Mouse (Mus musculus) heart, embryonic 16.5 days (tissue): ENCODE measurements around the gene Eid2. TPM values are rescaled to one million over a fixed set of nuclear protein-coding genes. Genes with fewer than 3 reads are reported as not detected.

Experiments used
- ATAC-seq: fragments of 200-750 bp; cut with Nextera tagmentation; replicated peaks from 2 replicates; pipeline ENCODE4 v1.8.0; 2017; ENCODE audit warnings: moderate number of reproducible peaks; ENCODE audit not compliant: insufficient read depth, low FRiP score; ENCODE audit errors: extremely low read depth
- H3K27ac ChIP-seq: fragments of 300-500 bp; sonication (generic); 2 replicates; pipeline ENCODE4 v1.5.1; 2014; ENCODE audit warnings: mild to moderate bottlenecking, low read length, control low read depth, moderate library complexity
- H3K27me3 ChIP-seq: fragments of 300-500 bp; sonication (generic); 2 replicates; pipeline ENCODE4 v1.6.1; 2014; ENCODE audit warnings: low read length, mixed read lengths; ENCODE audit not compliant: control insufficient read depth, insufficient read depth
- H3K36me3 ChIP-seq: fragments of 300-500 bp; sonication (generic); 2 replicates; pipeline ENCODE4 v1.6.1; 2014; ENCODE audit not compliant: control insufficient read depth, insufficient read depth
- H3K4me1 ChIP-seq: fragments of 300-500 bp; sonication (generic); 2 replicates; pipeline ENCODE4 v1.6.1; 2014; ENCODE audit warnings: low read length, mixed read lengths; ENCODE audit not compliant: control insufficient read depth, insufficient read depth
- H3K4me2 ChIP-seq: fragments of 300-500 bp; sonication (generic); 2 replicates; pipeline ENCODE4 v1.6.1; 2014; ENCODE audit warnings: low read depth, mild to moderate bottlenecking, control low read depth, low read length
- H3K4me3 ChIP-seq: fragments of 300-500 bp; sonication (generic); 2 replicates; pipeline ENCODE4 v1.5.1; 2014; ENCODE audit warnings: mild to moderate bottlenecking, control low read depth, low read length
- H3K9ac ChIP-seq: fragments of 300-500 bp; sonication (generic); 2 replicates; pipeline ENCODE4 v1.6.1; 2014; ENCODE audit warnings: low read length, control low read depth
- H3K9me3 ChIP-seq: fragments of 300-500 bp; sonication (generic); replicated peaks from 2 replicates; pipeline ENCODE4 v1.6.1; 2016; ENCODE audit warnings: low read length; ENCODE audit not compliant: control insufficient read depth
- WGBS: fragments of 180-500 bp; shearing (Covaris S2); extraction: QIAGEN DNeasy Blood & Tissue Kit; methylation state at CpG from one replicate; pipeline ENCODE4 v1.1.7; 2014; 5-methylcytosine and 5-hydroxymethylcytosine counted together
- polyA plus RNA-seq: library from polyadenylated mRNA; unstranded; fragments of >200 nt; fragmentation: Nextera tagmentation; extraction: Ambion mirVana; gene quantifications from 2 replicates; pipeline ENCODE4 v1.2.1, GENCODE M21; 2015

The Eid2 gene
- polyA plus RNA-seq, 1 experiment from 2014 or later, result 0.68 TPM

- Histone ChIP-seq H3K4me2 (peak overlapping the region; percentile 88), H3K36me3 (no peaks in the 10 kb centered on the region), H3K9ac (peak overlapping the region; percentile 99), H3K9me3 (no peaks in the 10 kb centered on the region), H3K4me3 (peak overlapping the region; percentile 83), H3K27me3 (no peaks in the 10 kb centered on the region), H3K4me1 (no peaks in the 10 kb centered on the region; the same call in 1 of the 2 replicates), H3K27ac (no peak overlapping the region)
- ATAC-seq, result no peak
- 83% methylated on average over 7 of the region's 7 CpGs for WGBS
Observed at GRCm38 (mm10) chr7:28278279-28278652, 10.6 kb downstream of the Eid2 start.

GRCm38 (mm10) chr7:28280630-28281029 lies 12.9 kb downstream of the Eid2 start:
- Histone ChIP-seq H3K36me3 (no peaks in the 10 kb centered on the region), H3K9ac (no peak overlapping the region), H3K4me3 (no peak overlapping the region), H3K27me3 (no peaks in the 10 kb centered on the region), H3K27ac (no peak overlapping the region), H3K4me2 (no peak overlapping the region), H3K9me3 (no peaks in the 10 kb centered on the region), H3K4me1 (no peaks in the 10 kb centered on the region; the same call in 1 of the 2 replicates)
- ATAC-seq, result no peak
- 72% methylated on average over 7 of the region's 7 CpGs for WGBS

- WGBS, result 2% methylated on average over 18 of the region's 18 CpGs
- H3K36me3 ChIP-seq, result no peaks in the 10 kb centered on the region
- H3K27ac ChIP-seq, result no peak overlapping the region
- 0 out of 2 replicates have a peak, but pooled peaks cover 3% of the 10 kb centered on the region for H3K9me3 ChIP-seq
- peaks cover 11% of the 10 kb centered on the region for H3K4me1 ChIP-seq
- peak overlapping the region; percentile 58 for H3K4me2 ChIP-seq
- H3K27me3 ChIP-seq, result peaks cover 64% of the 10 kb centered on the region
- ATAC-seq, result no peak
- no peak overlapping the region for H3K9ac ChIP-seq
- peak overlapping the region; percentile 28 for H3K4me3 ChIP-seq
Observed at GRCm38 (mm10) chr7:28290165-28290564, 22.5 kb downstream of the Eid2 start.

- H3K4me1 ChIP-seq, result peaks cover 11% of the 10 kb centered on the region
- WGBS, result 1% methylated on average over 52 of the region's 52 CpGs
- no peaks in the 10 kb centered on the region for H3K36me3 ChIP-seq
- H3K4me2 ChIP-seq, result peak within 1 kb of the TSS; percentile 58
- H3K9ac ChIP-seq, result peak within 1 kb of the TSS; percentile 27; the same call in 1 of the 2 replicates
- H3K27ac ChIP-seq, result no peak within 1 kb of the TSS
- H3K9me3 ChIP-seq, result 0 out of 2 replicates have a peak, but pooled peaks cover 3% of the 10 kb centered on the region
- peaks cover 69% of the 10 kb centered on the region for H3K27me3 ChIP-seq
- H3K4me3 ChIP-seq, result peak within 1 kb of the TSS; percentile 28
- 0 out of 2 replicates have a peak, but pooled peaks have one; percentile 56 for ATAC-seq
Observed at GRCm38 (mm10) chr7:28290638-28291590, 23.2 kb downstream of the Eid2 start, which contains the start of gene Selenov. Gene Selenov (minus strand): TSS chr7:28291186.

- Histone ChIP-seq H3K9ac (peak overlapping the region; percentile 62), H3K4me2 (peak overlapping the region; percentile 74), H3K9me3 (no peaks in the 10 kb centered on the region), H3K27ac (no peak overlapping the region), H3K4me3 (peak overlapping the region; percentile 57), H3K27me3 (peaks cover 83% of the 10 kb centered on the region), H3K4me1 (peaks cover 11% of the 10 kb centered on the region), H3K36me3 (no peaks in the 10 kb centered on the region)
- WGBS, result 11% methylated on average over 63 of the region's 63 CpGs
- no peak; the same call in 1 of the 2 replicates for ATAC-seq
Observed at GRCm38 (mm10) chr7:28294481-28294880, 26.8 kb downstream of the Eid2 start.

- Histone ChIP-seq H3K4me2 (peak overlapping the region; percentile 13; the same call in 1 of the 2 replicates), H3K9ac (no peak overlapping the region), H3K9me3 (no peaks in the 10 kb centered on the region), H3K27me3 (peaks cover 79% of the 10 kb centered on the region), H3K27ac (no peak overlapping the region), H3K36me3 (no peaks in the 10 kb centered on the region), H3K4me1 (peaks cover 11% of the 10 kb centered on the region), H3K4me3 (no peak overlapping the region)
- 32% methylated on average over 43 of the region's 43 CpGs for WGBS
- ATAC-seq, result 0 out of 2 replicates have a peak, but pooled peaks have one; percentile 29
Observed at GRCm38 (mm10) chr7:28298837-28299625, 31.4 kb downstream of the Eid2 start.

GRCm38 (mm10) chr7:28301616-28302433 lies 34.1 kb downstream of the Eid2 start, which contains the start of gene Dll3:
Gene Dll3 (minus strand): TSS chr7:28302238.
- peak within 1 kb of the TSS; percentile 66 for H3K4me2 ChIP-seq
- H3K36me3 ChIP-seq, result peaks cover 16% of the 10 kb centered on the region
- peak within 1 kb of the TSS; percentile 44; the same call in 1 of the 2 replicates for H3K9ac ChIP-seq
- 2% methylated on average over 30 of the region's 30 CpGs for WGBS
- no peak within 1 kb of the TSS for H3K27ac ChIP-seq
- peak within 1 kb of the TSS; percentile 36 for H3K4me3 ChIP-seq
- H3K4me1 ChIP-seq, result peaks cover 6% of the 10 kb centered on the region; the same call in 1 of the 2 replicates
- ATAC-seq, result 0 out of 2 replicates have a peak, but pooled peaks have one; percentile 49
- no peaks in the 10 kb centered on the region for H3K9me3 ChIP-seq
- H3K27me3 ChIP-seq, result peaks cover 55% of the 10 kb centered on the region

GRCm38 (mm10) chr7:28305641-28306040 lies 38.0 kb downstream of the Eid2 start:
- Histone ChIP-seq H3K4me2 (no peak overlapping the region), H3K9ac (no peak overlapping the region), H3K27me3 (peaks cover 23% of the 10 kb centered on the region), H3K27ac (no peak overlapping the region), H3K9me3 (no peaks in the 10 kb centered on the region), H3K36me3 (peaks cover 34% of the 10 kb centered on the region), H3K4me3 (no peak overlapping the region), H3K4me1 (peaks cover 8% of the 10 kb centered on the region; the same call in 1 of the 2 replicates)
- ATAC-seq, result no peak
- 82% methylated on average over 10 of the region's 10 CpGs for WGBS
